Mouse (Mus musculus) ES-Bruce4 (cell line): Measurements from ENCODE around the gene Tcirg1.

ENCODE experiments used
- CTCF ChIP-seq: IDR thresholded peaks from one replicate; pipeline ENCODE4 v1.8.1; 2011; ENCODE audit warnings: low read depth, low read length
- POLR2A ChIP-seq: IDR thresholded peaks from one replicate; pipeline ENCODE4 v1.8.1; 2011; ENCODE audit warnings: low read length; ENCODE audit not compliant: insufficient read depth

DNA sequence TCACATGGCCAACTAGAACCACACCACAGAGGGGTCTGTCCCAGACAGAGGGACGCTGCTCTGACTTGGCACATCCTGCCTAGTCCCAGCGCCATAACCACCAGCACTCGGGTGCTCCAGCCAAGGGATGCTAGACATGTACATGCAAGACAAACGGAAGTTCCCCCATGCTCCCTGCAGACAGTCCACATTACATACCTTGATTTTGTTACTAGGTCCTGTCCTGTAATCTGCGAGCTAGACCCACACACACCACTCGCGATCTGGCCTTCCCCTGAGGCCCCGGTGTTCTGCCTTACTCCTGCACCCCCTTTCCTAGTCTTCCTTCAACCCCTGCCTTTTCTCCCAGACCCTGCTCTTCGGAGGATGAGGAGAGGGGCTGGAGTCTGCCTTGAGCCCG is 607 bp downstream of the Tcirg1 start:
- TF ChIP-seq CTCF (no peak), POLR2A (no peak)
